Mouse (Mus musculus) kidney, postnatal 0 days (tissue): ENCODE measurements around the gene Chst8. TPM values are rescaled to one million over a fixed set of nuclear protein-coding genes. Genes with fewer than 3 reads are reported as not detected.

ENCODE experiments used
- ATAC-seq: fragments of 200-750 bp; cut with Nextera tagmentation; replicated peaks from 2 replicates; pipeline ENCODE4 v1.8.0; 2017; ENCODE audit warnings: low read depth, moderate number of reproducible peaks, moderate TSS enrichment, moderate library complexity; ENCODE audit not compliant: low FRiP score
- DNase-seq: peaks from one replicate; pipeline ENCODE4 v3.0.0-alpha.2; 2016; ENCODE audit warnings: low spot score
- H3K27ac ChIP-seq: fragments of 300-500 bp; sonication (generic); 2 replicates; pipeline ENCODE4 v1.5.1; 2014; ENCODE audit warnings: mild to moderate bottlenecking
- H3K27me3 ChIP-seq: fragments of 300-500 bp; sonication (generic); 2 replicates; pipeline ENCODE4 v1.6.1; 2014; ENCODE audit warnings: low read length, mixed read lengths; ENCODE audit not compliant: insufficient read depth
- H3K36me3 ChIP-seq: fragments of 300-500 bp; sonication (generic); 2 replicates; pipeline ENCODE4 v1.6.1; 2014; ENCODE audit warnings: low read length, mixed read lengths; ENCODE audit not compliant: insufficient read depth
- H3K4me1 ChIP-seq: fragments of 300-500 bp; sonication (generic); replicated peaks from 2 replicates; pipeline ENCODE4 v1.6.1; 2014; ENCODE audit warnings: antibody characterized with exemption, low read length, mixed read lengths; ENCODE audit not compliant: insufficient read depth
- H3K4me2 ChIP-seq: fragments of 300-500 bp; sonication (generic); 2 replicates; pipeline ENCODE4 v1.6.1; 2014; ENCODE audit warnings: mild to moderate bottlenecking, low read length, moderate library complexity, mixed read lengths
- H3K4me3 ChIP-seq: fragments of 300-500 bp; sonication (generic); replicated peaks from 2 replicates; pipeline ENCODE4 v1.5.1; 2014; ENCODE audit warnings: low read depth, low read length
- H3K9ac ChIP-seq: fragments of 300-500 bp; sonication (generic); 2 replicates; pipeline ENCODE4 v1.6.1; 2014; ENCODE audit warnings: low read depth, low read length
- H3K9me3 ChIP-seq: fragments of 300-500 bp; sonication (generic); replicated peaks from 2 replicates; pipeline ENCODE4 v1.6.1; 2016; ENCODE audit warnings: low read length, inconsistent platforms, mixed read lengths
- CTCF ChIP-seq: IDR thresholded peaks from 2 replicates; pipeline ENCODE4 v1.5.1; 2016; ENCODE audit warnings: antibody characterized with exemption, low read depth, mild to moderate bottlenecking, moderate library complexity
- WGBS: fragments of 180-500 bp; shearing (Covaris S2); extraction: QIAGEN DNeasy Blood & Tissue Kit; methylation state at CpG from one replicate; pipeline ENCODE4 v1.1.7; 2014; 5-methylcytosine and 5-hydroxymethylcytosine counted together
- polyA plus RNA-seq: library from polyadenylated mRNA; unstranded; fragments of >200 nt; fragmentation: Nextera tagmentation; extraction: Ambion mirVana; gene quantifications from 2 replicates; pipeline ENCODE4 v1.2.1, GENCODE M21; 2015

The Chst8 gene
- polyA plus RNA-seq, 1 experiment from 2014 or later = 14.1 TPM

DNA sequence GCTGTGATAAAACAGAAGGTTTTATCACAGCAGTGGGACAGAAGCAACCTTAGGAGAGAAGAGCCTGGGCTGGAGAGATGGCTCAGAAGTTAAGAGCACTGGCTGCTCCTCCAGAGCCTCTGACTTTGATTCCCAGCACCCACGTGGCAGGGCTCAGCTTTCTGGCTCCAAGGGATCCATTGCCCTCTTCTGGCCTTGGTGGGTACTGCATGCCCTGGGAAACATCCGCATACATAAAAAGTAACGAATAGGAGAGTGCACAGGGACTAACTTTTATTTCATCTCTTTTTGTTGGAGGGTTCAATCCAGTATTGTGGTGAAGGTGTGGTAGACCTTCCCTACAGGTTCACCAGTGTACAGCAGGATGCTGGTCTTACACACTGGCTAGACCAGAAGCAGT is 62.8 kb downstream of the Chst8 start:
- WGBS = 61% methylated on average over 3 of the region's 3 CpGs
- ATAC-seq (no peak), DNase-seq (peak; percentile 35)
- no peaks in the 10 kb centered on the region for H3K27me3 ChIP-seq
- H3K9ac ChIP-seq = no peak overlapping the region
- peak overlapping the region; percentile 68 for H3K27ac ChIP-seq
- H3K4me3 ChIP-seq = no peak overlapping the region
- H3K36me3 ChIP-seq = no peaks in the 10 kb centered on the region
- H3K9me3 ChIP-seq = no peaks in the 10 kb centered on the region
- no peak overlapping the region for H3K4me2 ChIP-seq
- peaks cover 25% of the 10 kb centered on the region for H3K4me1 ChIP-seq
- peak; percentile 73 for TF ChIP-seq CTCF

DNA sequence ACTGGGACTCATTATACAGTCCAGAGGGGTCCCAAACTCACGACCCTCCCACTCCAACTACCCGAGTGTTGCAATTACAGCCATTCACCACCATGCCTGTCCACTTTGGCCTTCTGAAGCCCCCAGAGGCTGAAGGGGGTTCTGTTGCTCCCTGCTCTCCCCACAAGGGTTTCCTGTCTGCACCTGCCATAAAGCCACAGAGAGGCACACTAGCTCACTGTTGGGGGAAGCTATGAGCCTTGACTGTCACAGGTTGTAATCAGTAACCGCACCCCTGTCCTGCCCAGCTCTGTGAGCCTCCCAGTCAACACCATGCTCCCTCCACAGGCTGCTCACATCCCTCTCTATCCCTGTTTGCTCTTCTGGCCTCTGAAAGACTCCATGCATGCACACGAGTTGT is 64.0 kb downstream of the Chst8 start:
- no peak overlapping the region for H3K4me3 ChIP-seq
- H3K27me3 ChIP-seq = no peaks in the 10 kb centered on the region
- WGBS = 68% methylated on average over 4 of the region's 4 CpGs
- H3K36me3 ChIP-seq = no peaks in the 10 kb centered on the region
- no peak overlapping the region for H3K4me2 ChIP-seq
- ATAC-seq = no peak
- no peak overlapping the region for H3K27ac ChIP-seq
- H3K9ac ChIP-seq = no peak overlapping the region
- TF ChIP-seq CTCF = 0 out of 2 replicates have a peak, but pooled peaks have one; percentile 4
- H3K4me1 ChIP-seq = peaks cover 23% of the 10 kb centered on the region
- no peak for DNase-seq
- H3K9me3 ChIP-seq = no peaks in the 10 kb centered on the region

DNA sequence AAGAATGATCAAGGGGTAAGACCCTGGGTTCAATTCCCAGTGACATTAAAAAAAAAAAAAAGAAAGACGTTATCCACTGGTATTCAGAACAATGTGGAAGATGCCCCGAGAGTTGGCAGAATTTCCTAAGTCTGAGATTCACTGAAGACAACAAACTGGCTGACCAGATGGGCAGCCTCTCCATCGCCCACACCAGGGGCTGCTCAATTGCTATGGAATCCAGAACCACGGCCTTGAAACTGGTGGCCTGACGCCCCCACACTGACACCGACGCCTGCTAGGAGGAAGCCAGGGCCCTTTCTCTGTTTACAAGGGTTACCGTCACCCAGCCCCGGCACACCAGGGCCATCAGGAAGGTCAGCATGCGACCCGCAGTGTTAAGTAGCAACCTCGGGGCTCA is 64.8 kb downstream of the Chst8 start:
- Histone ChIP-seq H3K4me1 (peaks cover 18% of the 10 kb centered on the region; the same call in 1 of the 2 replicates), H3K4me3 (no peak overlapping the region), H3K36me3 (no peaks in the 10 kb centered on the region), H3K27me3 (no peaks in the 10 kb centered on the region), H3K27ac (no peak overlapping the region), H3K9me3 (no peaks in the 10 kb centered on the region), H3K9ac (no peak overlapping the region), H3K4me2 (no peak overlapping the region)
- ATAC-seq = no peak
- no peak for TF ChIP-seq CTCF
- no peak for DNase-seq
- 52% methylated on average over 12 of the region's 12 CpGs for WGBS

DNA sequence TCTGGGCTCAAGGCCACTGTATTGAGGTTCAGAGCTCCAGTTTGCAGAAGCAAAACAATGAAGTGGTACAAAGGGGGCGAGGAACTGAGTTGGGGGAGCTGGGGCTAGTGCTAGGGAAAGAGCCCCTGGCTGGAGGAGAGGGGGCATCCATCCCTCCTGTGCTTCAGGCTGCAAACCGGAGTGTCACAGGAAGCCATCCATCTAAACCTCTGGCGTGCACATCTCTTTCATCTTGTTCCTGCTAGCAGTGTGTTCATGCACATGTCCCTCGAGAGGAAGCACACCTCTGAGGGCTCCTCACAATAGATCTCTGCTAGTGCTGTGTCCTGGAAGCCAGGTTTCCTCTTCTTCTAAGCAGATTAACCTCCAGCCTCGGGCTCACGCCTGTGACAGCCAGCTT is 65.9 kb downstream of the Chst8 start:
- Histone ChIP-seq H3K27ac (peak overlapping the region; percentile 84), H3K4me1 (peaks cover 10% of the 10 kb centered on the region; the same call in 1 of the 2 replicates), H3K27me3 (no peaks in the 10 kb centered on the region), H3K9ac (no peak overlapping the region), H3K4me3 (no peak overlapping the region), H3K36me3 (no peaks in the 10 kb centered on the region), H3K4me2 (no peak overlapping the region), H3K9me3 (no peaks in the 10 kb centered on the region)
- WGBS = 31% methylated on average over 6 of the region's 6 CpGs
- no peak for TF ChIP-seq CTCF
- DNase-seq (peak; percentile 46), ATAC-seq (no peak)

DNA sequence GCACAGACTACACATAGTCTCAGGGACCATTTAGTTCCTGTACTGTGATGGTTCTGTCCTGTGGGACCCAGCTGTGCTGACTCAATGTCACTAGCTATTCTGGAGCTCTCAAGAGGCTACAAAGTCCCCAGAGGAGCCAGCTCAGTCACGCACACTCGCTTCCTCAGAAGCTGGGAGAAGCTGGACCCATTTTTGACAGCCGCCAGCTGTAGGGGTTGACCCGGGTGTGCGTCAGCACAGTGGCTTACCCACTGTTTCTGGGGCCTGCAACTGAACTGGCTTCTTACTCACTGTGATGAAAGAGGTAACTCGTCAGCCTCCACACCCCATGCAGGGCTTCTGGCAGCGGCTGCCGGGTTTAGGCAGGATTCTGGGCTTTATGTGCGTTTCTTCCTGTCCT is 66.3 kb downstream of the Chst8 start:
- H3K9ac ChIP-seq = no peak overlapping the region
- TF ChIP-seq CTCF = no peak
- no peak overlapping the region for H3K4me2 ChIP-seq
- peaks cover 8% of the 10 kb centered on the region; the same call in 1 of the 2 replicates for H3K4me1 ChIP-seq
- H3K4me3 ChIP-seq = no peak overlapping the region
- peak; percentile 89 for DNase-seq
- WGBS = 37% methylated on average over 9 of the region's 9 CpGs
- peak; percentile 67 for ATAC-seq
- H3K9me3 ChIP-seq = no peaks in the 10 kb centered on the region
- H3K36me3 ChIP-seq = no peaks in the 10 kb centered on the region
- peak overlapping the region; percentile 84 for H3K27ac ChIP-seq
- no peaks in the 10 kb centered on the region for H3K27me3 ChIP-seq

DNA sequence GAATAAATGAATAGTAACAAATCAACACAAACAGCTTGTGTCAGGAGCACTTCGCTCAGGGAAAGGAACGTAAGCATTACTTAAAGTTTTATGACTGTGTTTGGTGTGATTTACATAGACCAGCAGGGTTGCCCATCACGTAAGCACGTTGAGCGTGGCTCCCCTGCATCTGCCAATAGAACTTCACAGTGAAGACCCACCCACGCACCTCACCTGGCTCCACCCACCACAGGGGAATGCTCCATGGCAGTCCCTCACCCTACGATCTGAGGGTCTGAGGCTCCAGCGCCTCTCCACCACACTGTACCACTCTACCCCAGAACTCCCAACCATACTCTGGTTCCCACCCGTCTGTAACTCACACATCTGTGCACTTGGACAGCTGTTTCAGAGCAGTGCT is 67.1 kb downstream of the Chst8 start:
- no peak overlapping the region for H3K9ac ChIP-seq
- ATAC-seq = peak; percentile 46
- H3K9me3 ChIP-seq = no peaks in the 10 kb centered on the region

DNA sequence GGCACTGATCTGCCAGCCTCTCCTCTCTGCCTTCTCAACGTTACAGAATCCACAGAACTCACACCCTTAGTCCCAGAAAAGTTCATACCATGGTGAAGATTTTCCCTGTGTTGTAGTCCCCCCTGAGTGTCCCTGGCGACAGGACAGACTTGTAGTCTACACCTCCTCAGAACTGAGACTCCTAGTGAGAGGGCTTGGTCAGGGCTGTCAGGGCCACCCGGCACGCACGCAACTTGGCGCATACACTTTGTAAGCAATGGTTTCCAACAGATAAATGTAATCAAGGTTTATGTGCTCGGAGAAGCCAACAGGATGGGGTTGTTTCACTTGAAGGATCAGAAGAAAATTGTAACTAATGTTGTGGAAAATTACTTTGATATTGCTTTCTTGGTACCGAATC is 67.5 kb downstream of the Chst8 start:
- Histone ChIP-seq H3K27me3 (no peaks in the 10 kb centered on the region), H3K9me3 (no peaks in the 10 kb centered on the region), H3K27ac (no peak overlapping the region; the same call in 1 of the 2 replicates), H3K4me1 (0 out of 2 replicates have a peak, but pooled peaks cover 4% of the 10 kb centered on the region), H3K9ac (no peak overlapping the region), H3K36me3 (no peaks in the 10 kb centered on the region), H3K4me2 (no peak overlapping the region; the same call in 1 of the 2 replicates), H3K4me3 (no peak overlapping the region)
- ATAC-seq (no peak), DNase-seq (no peak)
- no peak for TF ChIP-seq CTCF
- WGBS = 53% methylated on average over 8 of the region's 8 CpGs

More for the DNA sequence above, 67.1 kb downstream of the Chst8 start:
- H3K4me3 ChIP-seq = no peak overlapping the region
- H3K36me3 ChIP-seq = no peaks in the 10 kb centered on the region
- no peak for TF ChIP-seq CTCF
- no peak overlapping the region; the same call in 1 of the 2 replicates for H3K4me2 ChIP-seq
- peak overlapping the region; percentile 84 for H3K27ac ChIP-seq
- peak; percentile 64 for DNase-seq
- no peaks in the 10 kb centered on the region for H3K27me3 ChIP-seq
- H3K4me1 ChIP-seq = peaks cover 5% of the 10 kb centered on the region; the same call in 1 of the 2 replicates
- 37% methylated on average over 9 of the region's 9 CpGs for WGBS
